Mouse (Mus musculus): Measurements from ENCODE around the gene Hcn1.

Hcn1 gene

DNA sequence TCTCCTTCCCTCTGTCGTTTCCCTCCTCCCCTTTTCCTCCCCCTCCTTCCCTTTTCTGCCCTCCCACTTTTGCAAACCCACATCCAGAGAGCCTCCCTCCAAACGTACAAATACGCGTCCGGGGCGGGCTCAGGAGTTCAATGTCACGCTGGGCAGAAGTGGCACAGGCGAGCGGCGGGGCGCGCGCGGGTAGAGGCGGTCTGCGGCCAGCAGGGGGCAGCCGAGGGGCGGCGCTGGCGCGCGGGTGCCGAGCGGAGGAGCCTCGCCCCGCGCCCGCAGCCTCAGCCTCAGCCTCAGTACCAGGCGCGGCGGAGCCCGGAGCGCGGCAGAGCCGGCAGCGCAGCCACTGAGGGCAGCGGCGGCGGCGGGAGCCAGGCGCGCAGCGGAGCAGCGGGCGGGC lies at the start of gene Hcn1:
Gene Hcn1, plus strand, starts transcription at position 140 of the 400 bp plus-strand sequence.
- DNase-seq (ENCODE audit: low spot score), result peak; percentile 75

GRCm38 (mm10) chr13:117567251-117567650 lies 34.9 kb upstream of the Hcn1 start:
- no peak for DNase-seq (ENCODE audit: low spot score)

GRCm38 (mm10) chr13:117571747-117572146 lies 30.4 kb upstream of the Hcn1 start:
- DNase-seq (ENCODE audit: low spot score), result no peak

GRCm38 (mm10) chr13:117594494-117595182 lies 7.5 kb upstream of the Hcn1 start:
- peak; percentile 20 for DNase-seq (ENCODE audit: low spot score)

- DNase-seq (ENCODE audit: low spot score), result no peak
Measured at GRCm38 (mm10) chr13:117595183-117595532, 7.0 kb upstream of the Hcn1 start.

- DNase-seq (ENCODE audit: low spot score), result no peak
Measured at GRCm38 (mm10) chr13:117601331-117601965, 672 bp upstream of the Hcn1 start.

GRCm38 (mm10) chr13:117602617-117603358 lies 668 bp downstream of the Hcn1 start:
- peak; percentile 17 for DNase-seq (ENCODE audit: low spot score)

GRCm38 (mm10) chr13:117603421-117603820 lies 1.3 kb downstream of the Hcn1 start:
- DNase-seq (ENCODE audit: low spot score), result no peak

DNA sequence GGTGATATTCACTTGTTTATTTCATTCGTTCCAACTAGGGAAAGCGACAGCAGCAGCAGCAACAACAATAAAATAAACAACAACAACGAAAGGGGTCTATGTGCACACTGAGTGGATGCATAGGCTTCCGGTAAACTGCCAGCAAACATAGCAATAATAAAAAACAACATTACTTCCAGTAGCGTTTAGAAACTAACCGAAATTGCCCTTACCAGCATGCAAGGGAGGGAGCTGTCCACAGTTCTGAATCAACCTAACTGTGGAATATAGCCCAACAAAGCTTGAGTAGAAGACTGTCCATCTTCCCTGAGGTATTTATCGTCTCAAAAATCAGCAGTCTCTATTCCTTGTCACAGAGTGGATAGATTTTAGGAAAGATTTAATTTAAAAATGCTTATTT lies 2.0 kb downstream of the Hcn1 start:
- peak; percentile 85 for DNase-seq (ENCODE audit: low spot score)

DNA sequence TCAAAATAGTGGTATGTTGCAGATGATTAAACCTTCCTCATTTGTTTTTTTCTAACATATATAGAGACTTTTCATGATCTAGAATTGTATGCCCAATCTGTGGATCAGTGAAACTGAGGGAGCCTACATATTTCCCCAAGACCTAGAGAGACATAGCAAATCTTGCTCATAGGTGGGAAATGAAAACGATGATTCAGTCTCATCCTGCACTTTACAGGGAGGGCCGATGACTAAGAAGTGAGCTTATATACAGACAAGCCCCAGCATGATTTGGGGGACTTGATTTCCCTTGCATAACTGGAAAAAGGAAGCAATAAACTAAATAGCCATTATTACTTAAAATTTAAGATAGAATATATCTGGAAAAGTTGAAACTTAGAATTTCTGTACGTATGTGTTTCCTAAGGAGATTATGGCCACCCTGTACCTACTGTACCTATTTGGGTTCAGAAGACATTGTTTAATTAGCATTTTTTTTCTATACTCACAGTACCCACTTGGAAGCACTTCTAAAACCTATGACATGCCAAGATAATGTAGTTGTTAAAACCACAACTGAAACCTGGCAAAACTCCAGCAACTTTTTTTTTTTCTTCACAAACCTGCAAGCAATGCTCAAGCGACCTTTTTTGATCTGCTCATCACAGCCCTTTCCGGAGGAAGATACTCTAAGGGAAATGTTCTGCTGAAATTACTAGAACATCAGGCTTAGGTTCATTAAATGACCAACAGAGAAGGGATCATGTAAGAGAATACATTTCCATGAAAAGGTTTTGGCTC lies 3.0 kb downstream of the Hcn1 start:
- DNase-seq (ENCODE audit: low spot score), result no peak

- no peak for DNase-seq (ENCODE audit: low spot score)
Measured at GRCm38 (mm10) chr13:117611881-117612280, 9.8 kb downstream of the Hcn1 start.

GRCm38 (mm10) chr13:117619544-117619943 lies 17.4 kb downstream of the Hcn1 start:
- no peak for DNase-seq (ENCODE audit: low spot score)

- no peak for DNase-seq (ENCODE audit: low spot score)
Measured at GRCm38 (mm10) chr13:117657501-117657900, 55.4 kb downstream of the Hcn1 start.

DNA sequence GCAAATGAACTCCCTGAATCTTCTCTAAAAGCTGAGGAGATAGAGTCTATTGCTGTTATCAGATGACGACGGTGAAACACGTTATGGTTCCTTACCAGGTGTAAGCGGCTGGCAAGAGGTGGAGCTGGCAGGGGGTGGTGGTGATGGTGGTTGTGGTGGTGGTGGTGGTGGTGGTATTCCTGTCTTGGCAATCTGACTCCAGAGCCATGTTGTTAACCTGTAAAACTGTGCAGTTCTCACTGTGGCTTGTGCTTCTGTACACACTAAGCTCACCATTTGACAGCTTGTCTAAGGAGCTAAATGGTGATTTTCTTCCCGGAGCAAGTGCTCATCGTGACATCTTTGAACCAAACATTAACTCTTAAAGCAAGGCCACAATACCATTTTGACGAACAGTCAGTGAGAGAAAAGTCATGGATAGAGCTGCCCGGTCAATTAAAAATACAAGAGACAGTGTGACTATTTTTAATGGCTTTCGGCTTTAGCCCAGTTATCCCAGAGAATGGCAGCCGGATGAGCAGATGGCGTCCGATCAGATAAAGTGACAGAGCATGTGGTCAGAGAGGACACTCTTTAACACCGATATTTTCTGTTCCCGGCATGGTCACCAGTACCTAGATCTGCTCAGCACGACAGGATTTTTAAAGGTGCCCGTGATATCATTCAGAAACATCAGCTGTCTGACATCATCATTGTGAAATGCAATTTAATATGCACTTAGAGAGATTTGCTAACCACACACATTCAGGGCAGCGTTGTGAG lies 56.5 kb downstream of the Hcn1 start:
- no peak for DNase-seq (ENCODE audit: low spot score)

- DNase-seq (ENCODE audit: low spot score), result no peak
Measured at GRCm38 (mm10) chr13:117659511-117659910, 57.4 kb downstream of the Hcn1 start.

GRCm38 (mm10) chr13:117662661-117663060 lies 60.5 kb downstream of the Hcn1 start:
- DNase-seq (ENCODE audit: low spot score), result no peak

DNA sequence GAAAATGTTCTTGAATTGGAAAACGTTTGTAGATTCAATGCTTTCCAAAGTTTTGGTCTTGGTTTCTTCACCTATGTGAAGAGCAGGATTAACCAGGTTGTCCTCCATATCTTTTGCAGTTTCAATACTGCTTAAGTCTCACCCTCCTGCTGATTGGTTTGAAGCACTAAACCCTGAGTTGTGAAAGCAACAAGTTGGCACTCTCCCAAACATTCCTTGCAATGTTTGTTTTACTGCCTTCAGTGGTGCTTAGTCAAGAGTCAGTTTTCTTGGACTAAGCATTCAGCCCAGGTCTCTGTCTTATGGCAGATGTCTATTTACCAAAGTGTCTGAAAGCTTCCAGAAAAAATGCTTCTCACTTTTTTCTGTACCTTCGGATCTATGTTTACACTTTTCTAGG lies 67.2 kb downstream of the Hcn1 start:
- DNase-seq (ENCODE audit: low spot score), result no peak

DNA sequence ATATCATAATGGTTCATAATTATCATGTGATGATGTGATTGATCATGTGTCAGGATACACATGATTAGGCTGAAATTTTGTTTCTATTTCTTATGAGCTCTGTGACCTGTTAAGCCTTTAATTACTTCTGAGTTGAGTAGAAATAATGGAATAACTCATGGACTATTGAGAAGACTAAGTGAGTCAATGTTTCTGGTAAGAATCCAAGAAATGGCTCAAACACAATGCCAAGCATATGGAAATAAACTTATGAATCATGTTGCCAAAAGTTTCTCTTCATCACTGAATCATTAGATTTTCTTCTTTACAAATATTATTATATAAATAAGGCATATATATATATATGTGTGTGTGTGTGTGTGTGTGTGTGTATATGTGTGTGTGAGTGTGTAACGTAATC lies 69.7 kb downstream of the Hcn1 start:
- DNase-seq (ENCODE audit: low spot score), result no peak

DNA sequence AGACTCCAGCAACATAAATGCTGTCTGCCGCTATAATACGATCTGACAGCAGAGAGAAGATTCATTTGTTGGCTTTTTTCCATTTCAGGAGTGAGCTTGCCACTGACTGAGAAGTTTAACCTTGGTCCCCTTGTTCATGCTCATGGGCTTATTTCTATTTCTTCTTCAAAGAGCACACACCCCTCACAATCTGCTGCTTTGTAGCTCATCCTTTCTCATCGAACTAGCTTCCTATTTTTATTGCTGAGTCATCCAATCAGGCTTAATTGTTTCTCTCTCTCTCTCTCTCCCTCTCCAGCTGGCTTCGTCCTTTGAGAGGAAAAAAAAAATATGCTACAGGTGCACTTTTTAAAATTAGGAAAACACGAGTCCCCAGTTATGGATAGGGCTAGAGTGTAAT lies 74.3 kb downstream of the Hcn1 start:
- DNase-seq (ENCODE audit: low spot score), result no peak

DNA sequence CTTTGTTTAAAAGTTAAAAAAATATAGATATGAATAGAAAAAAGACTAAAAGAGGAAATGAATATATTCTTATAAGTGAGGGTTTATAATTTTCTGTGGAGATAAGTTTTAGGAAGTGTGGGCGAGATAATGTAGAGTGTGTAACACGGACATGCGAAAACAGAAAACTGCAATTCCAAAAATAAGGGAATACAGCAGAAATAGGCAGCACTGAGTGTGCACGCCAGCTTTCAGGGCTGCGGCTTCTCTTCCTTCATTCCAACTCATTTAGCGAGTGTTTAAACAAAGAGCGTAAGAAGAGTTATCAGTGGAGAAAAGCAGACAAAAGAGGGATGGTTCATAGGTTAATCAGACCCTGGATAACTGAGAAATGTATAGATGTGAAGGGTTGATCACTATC lies 85.5 kb downstream of the Hcn1 start:
- DNase-seq (ENCODE audit: low spot score), result no peak

- DNase-seq (ENCODE audit: low spot score), result no peak
Measured at GRCm38 (mm10) chr13:117694729-117695332, 92.7 kb downstream of the Hcn1 start.
